Mouse (Mus musculus) C2C12 (cell line): ENCODE measurements around the gene Tbl1xr1. TPM values are rescaled to one million over a fixed set of nuclear protein-coding genes. Genes with fewer than 3 reads are reported as not detected.

Experiments used
- H3K27me3 ChIP-seq: one replicate; pipeline ENCODE4 v1.6.1; 2011; ENCODE audit not compliant: control insufficient read depth, insufficient read depth, insufficient read length
- H3K36me3 ChIP-seq: one replicate; pipeline ENCODE4 v1.6.1; 2011; ENCODE audit not compliant: control insufficient read depth, insufficient read depth
- H3K4me3 ChIP-seq: one replicate; pipeline ENCODE4 v1.5.1; 2011; ENCODE audit warnings: mild to moderate bottlenecking, control low read depth; ENCODE audit not compliant: poor library complexity, insufficient read depth, severe bottlenecking
- H3K79me2 ChIP-seq: one replicate; pipeline ENCODE4 v1.6.1; 2011; ENCODE audit not compliant: control insufficient read depth, insufficient read depth
- H3K79me3 ChIP-seq: one replicate; pipeline ENCODE4 v1.6.1; 2011; ENCODE audit warnings: low read depth, control low read depth
- H3ac ChIP-seq: one replicate; pipeline ENCODE3; 2011; ENCODE audit warnings: low read depth; ENCODE audit not compliant: control insufficient read depth, insufficient read length
- CEBPB ChIP-seq: IDR thresholded peaks from one replicate; pipeline ENCODE4 v1.6.1; 2011; ENCODE audit warnings: low read depth, mild to moderate bottlenecking, control low read depth, moderate library complexity
- CTCF ChIP-seq: IDR thresholded peaks from one replicate; pipeline ENCODE4 v1.5.1; 2011; ENCODE audit not compliant: control insufficient read depth, insufficient read depth, insufficient read length
- FOSL1 ChIP-seq: IDR thresholded peaks from one replicate; pipeline ENCODE4 v1.8.0; 2011; ENCODE audit warnings: mild to moderate bottlenecking, low read length; ENCODE audit not compliant: poor library complexity, insufficient read depth, severe bottlenecking
- MAX ChIP-seq: IDR thresholded peaks from one replicate; pipeline ENCODE4 v1.6.1; 2011; ENCODE audit warnings: mild to moderate bottlenecking, control low read depth
- MYOD1 ChIP-seq: IDR thresholded peaks from one replicate; pipeline ENCODE4 v1.6.1; 2011; ENCODE audit warnings: low read depth; ENCODE audit not compliant: control insufficient read depth, insufficient read length
- MYOG ChIP-seq: IDR thresholded peaks from one replicate; pipeline ENCODE4 v1.6.1; 2011; ENCODE audit not compliant: control insufficient read depth, insufficient read length; ENCODE audit errors: extremely low read depth
- USF1 ChIP-seq: IDR thresholded peaks from one replicate; pipeline ENCODE4 v1.6.1; 2011; ENCODE audit warnings: low read depth, mild to moderate bottlenecking, control low read depth, moderate library complexity
- polyA plus RNA-seq: library from polyadenylated mRNA; unstranded; fragments of >200 nt; fragmentation: generic; extraction: Trizol; gene quantifications from one replicate; pipeline ENCODE4 v1.2.1, GENCODE M21; 2012; ENCODE audit warnings: missing spikeins

Tbl1xr1 gene
- polyA plus RNA-seq, 1 experiment, result 6.1 TPM

DNA sequence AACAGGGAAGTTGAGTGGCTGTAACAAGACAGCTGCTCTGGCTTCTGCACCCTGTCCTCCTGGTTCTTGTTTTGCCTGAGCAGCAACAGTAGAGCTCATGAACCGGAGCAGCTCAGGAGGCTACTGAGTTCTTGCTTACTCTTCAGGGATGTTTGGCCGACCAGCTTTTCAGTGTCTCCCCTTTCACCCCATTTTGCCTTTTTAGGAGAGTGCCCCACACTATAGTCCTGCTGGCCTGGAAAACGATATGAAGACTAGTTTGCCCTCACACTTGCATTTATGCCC lies 14.8 kb downstream of the Tbl1xr1 start:
- Histone ChIP-seq H3K79me2 (peaks cover 100% of the 10 kb centered on the region), H3K79me3 (peaks cover 78% of the 10 kb centered on the region), H3ac (no peak overlapping the region), H3K4me3 (no peak overlapping the region), H3K36me3 (peaks cover 7% of the 10 kb centered on the region), H3K27me3 (no peaks in the 10 kb centered on the region)
- TF ChIP-seq MAX (no peak), FOSL1 (no peak), CEBPB (no peak), MYOG (no peak), MYOD1 (no peak), CTCF (no peak)

DNA sequence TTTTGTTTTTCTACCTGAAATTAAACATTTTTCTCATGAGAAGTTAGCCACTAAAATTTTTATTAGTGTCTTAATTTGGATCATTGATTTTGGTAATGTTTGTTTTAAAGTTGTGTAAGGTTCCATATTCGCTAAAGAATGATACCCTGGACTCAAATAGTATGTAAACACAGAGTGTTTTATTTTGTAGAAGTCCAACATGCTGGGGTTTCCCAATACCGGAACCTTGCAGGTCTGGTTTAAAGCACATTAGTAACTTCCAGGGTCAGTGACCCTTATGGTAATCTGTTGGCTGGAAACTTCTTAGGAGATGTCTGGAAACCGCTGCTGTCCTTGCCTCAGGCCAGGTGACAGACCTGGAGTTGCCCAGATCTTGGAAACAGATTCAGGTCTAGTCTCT lies 15.2 kb downstream of the Tbl1xr1 start:
- no peak overlapping the region for H3ac ChIP-seq
- peaks cover 79% of the 10 kb centered on the region for H3K79me3 ChIP-seq
- TF ChIP-seq CTCF (no peak), MYOG (no peak), FOSL1 (no peak), MAX (no peak), MYOD1 (no peak), USF1 (no peak), CEBPB (no peak)
- H3K79me2 ChIP-seq, result peaks cover 100% of the 10 kb centered on the region
- H3K27me3 ChIP-seq, result no peaks in the 10 kb centered on the region
- no peak overlapping the region for H3K4me3 ChIP-seq
- H3K36me3 ChIP-seq, result peaks cover 7% of the 10 kb centered on the region

GRCm38 (mm10) chr3:22092784-22093183 lies 16.3 kb downstream of the Tbl1xr1 start:
- H3K4me3 ChIP-seq, result no peak overlapping the region
- TF ChIP-seq CTCF, result no peak
- no peak for TF ChIP-seq MAX
- TF ChIP-seq CEBPB, result no peak
- TF ChIP-seq USF1, result no peak
- no peak for TF ChIP-seq MYOD1
- no peak for TF ChIP-seq MYOG
- TF ChIP-seq FOSL1, result no peak
- peaks cover 83% of the 10 kb centered on the region for H3K79me3 ChIP-seq
- no peaks in the 10 kb centered on the region for H3K27me3 ChIP-seq
- peaks cover 100% of the 10 kb centered on the region for H3K79me2 ChIP-seq
- H3K36me3 ChIP-seq, result peaks cover 7% of the 10 kb centered on the region
- H3ac ChIP-seq, result no peak overlapping the region

DNA sequence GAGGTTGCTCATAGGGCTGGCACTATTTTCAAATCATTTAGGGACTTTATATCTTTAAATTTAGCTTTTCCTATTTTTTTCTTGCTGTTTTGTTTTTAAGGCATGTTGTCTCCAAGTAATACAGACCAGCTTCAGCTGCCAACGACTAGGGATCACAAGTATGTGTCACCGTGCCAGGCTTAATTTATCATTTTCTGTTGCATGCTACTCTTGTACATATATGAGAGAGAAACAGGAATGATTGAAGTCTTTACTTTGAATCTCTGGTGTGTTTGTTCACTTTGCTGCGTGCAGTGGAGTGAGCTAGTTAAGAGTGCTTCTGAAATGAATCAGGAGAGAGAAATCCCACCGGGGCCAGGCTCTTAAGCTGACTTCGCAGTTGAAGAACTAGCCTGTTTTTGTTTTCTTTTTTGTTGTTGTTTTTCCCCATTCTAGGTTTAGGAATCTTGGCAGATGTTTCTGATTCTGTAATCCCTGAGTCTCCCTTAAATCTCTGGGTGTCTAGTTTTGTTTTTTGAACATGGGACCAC lies 27.6 kb downstream of the Tbl1xr1 start:
- no peak overlapping the region for H3K4me3 ChIP-seq

DNA sequence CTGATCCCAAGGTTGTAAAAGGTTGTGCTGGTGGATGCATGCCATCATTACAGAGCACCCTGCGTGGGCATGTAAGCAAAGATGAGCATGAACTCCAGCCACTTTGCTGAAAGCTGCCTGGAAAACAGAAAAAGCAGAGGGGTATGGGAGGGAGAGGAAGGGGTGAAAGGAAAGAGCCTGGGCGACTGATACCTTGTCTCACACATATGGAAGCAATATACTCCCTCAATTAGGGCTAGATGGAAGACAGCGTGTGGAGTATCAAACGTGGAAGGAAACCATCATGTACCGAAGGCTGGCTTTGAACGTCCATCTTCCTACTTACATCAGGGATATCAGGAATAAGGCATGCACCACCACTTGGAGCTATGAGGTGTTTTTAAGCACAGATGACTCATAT lies 29.0 kb downstream of the Tbl1xr1 start:
- no peaks in the 10 kb centered on the region for H3K27me3 ChIP-seq
- H3K4me3 ChIP-seq, result no peak overlapping the region
- TF ChIP-seq CTCF, result no peak
- TF ChIP-seq MAX, result no peak
- TF ChIP-seq USF1, result no peak
- no peak for TF ChIP-seq MYOD1
- TF ChIP-seq MYOG, result no peak
- no peak for TF ChIP-seq CEBPB
- no peak for TF ChIP-seq FOSL1
- H3K36me3 ChIP-seq, result no peaks in the 10 kb centered on the region
- no peak overlapping the region for H3ac ChIP-seq
- peaks cover 79% of the 10 kb centered on the region for H3K79me3 ChIP-seq
- H3K79me2 ChIP-seq, result peaks cover 100% of the 10 kb centered on the region

More for the DNA sequence above, 27.6 kb downstream of the Tbl1xr1 start:
- Histone ChIP-seq H3K36me3 (no peaks in the 10 kb centered on the region), H3K79me2 (peaks cover 100% of the 10 kb centered on the region), H3ac (no peak overlapping the region), H3K79me3 (peaks cover 81% of the 10 kb centered on the region), H3K27me3 (no peaks in the 10 kb centered on the region)
- TF ChIP-seq MYOG (no peak), FOSL1 (no peak), USF1 (no peak), MYOD1 (no peak), MAX (no peak), CEBPB (no peak), CTCF (no peak)

GRCm38 (mm10) chr3:22108013-22108412 lies 31.6 kb downstream of the Tbl1xr1 start:
- peaks cover 100% of the 10 kb centered on the region for H3K79me2 ChIP-seq
- H3K27me3 ChIP-seq, result no peaks in the 10 kb centered on the region
- peaks cover 82% of the 10 kb centered on the region for H3K79me3 ChIP-seq
- H3K36me3 ChIP-seq, result no peaks in the 10 kb centered on the region
- H3ac ChIP-seq, result no peak overlapping the region
- TF ChIP-seq FOSL1, result no peak
- TF ChIP-seq USF1, result no peak
- no peak for TF ChIP-seq CEBPB
- no peak for TF ChIP-seq CTCF
- TF ChIP-seq MYOD1, result no peak
- no peak for TF ChIP-seq MYOG
- TF ChIP-seq MAX, result no peak
- no peak overlapping the region for H3K4me3 ChIP-seq
